Mouse (Mus musculus) retina, embryonic 14.5 days (tissue): ENCODE data around the gene Ralgapb.

Experiments
- DNase-seq: peaks from one replicate; pipeline ENCODE4 v3.0.0-alpha.2; 2015; ENCODE audit warnings: low spot score

Ralgapb gene

DNA sequence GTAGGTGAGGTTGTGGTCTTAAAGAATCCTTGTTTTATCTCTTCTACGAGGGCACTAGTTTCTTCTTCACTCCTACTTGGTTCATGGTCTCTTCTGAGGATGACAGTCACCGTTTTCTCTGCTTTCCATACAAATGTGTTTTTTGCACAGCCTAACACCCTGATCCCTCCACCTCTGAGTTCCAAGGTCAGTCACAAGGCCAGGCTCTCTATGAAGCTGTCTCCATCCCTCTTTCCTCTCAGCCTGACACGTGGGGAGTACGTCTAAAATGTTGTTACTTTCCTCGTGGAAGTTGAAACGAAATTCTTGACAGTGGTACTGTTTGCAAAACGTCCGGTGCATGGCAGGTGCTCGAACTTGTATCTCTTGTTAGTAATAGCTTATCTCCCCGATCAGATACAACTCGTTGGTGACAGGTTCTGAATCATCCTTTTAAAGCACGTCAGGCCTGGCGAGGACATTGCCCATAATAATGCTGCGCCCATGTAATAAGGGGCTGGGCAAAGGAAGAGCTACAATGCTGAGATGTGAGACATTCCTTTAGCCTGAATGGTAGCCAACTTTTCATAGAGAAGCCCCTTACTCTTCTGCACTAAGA lies 552 bp upstream of the Ralgapb start:
- DNase-seq: no peak

DNA sequence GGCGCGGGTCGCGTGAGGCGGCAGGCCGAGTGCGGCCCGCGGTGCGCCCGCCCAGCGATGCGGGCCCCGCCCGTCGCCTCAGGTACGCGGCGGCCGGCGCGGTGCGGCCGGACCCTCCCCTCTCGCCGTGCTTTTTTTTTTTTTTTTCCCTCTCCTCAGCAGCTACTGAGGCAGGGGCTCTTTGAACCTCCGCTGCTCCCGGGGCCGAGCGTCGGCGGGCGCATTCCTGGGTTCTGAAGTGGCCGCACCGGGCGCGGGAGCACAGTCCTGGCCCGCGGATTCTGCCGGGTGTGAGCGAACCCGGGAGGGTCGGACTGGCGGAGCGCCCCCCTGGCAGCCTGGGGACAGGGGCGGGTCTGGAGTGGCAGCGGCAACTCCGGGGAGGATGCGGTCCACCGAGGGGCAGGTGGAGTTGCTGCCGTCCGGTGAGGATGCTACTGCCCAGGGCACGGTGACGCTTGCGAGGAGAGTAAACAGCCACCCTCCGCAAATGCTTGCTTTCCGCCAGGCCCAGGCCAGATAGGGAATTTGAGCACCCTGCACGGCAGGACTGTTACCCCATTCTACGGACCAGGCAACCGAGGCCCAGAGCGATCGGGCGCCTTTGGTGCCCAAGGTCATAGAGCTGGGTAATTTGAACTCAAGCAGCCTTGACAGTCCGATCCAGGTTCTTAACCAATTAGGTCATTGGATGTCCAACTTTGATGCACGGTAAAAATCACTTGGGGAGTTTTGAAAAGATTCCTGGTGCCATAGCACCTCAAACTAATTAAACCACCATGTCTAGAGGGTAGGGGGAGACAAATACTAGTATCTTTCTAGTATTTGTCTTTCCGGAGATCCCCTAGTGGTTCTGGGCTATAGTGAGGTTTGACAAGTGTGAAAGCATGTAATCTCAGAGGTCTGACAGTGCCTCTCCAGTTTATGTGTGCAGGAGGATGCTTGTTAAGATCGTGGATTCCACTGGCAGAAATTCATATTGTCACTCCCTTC lies 670 bp downstream of the Ralgapb start:
- DNase-seq: peak; percentile 23

DNA sequence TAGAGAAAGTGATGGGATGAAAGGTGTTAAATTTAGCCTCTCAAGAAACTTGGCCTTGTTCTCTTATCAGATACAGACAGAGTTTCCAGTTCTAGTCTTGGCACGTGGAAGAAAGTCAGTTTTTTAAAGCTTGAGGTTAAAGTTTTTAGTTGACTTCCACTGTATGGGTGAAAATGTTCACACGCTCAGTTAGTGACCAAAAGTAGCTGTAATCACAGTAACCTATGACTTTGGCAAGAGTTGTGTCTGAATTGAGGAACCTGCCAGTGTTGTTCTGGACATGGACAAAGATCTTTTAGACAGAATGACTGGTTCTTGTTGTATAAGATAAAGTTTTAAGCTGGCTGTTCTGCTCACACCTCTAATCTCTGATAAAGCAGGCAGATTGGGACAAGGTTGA lies 3.6 kb downstream of the Ralgapb start:
- no peak for DNase-seq

DNA sequence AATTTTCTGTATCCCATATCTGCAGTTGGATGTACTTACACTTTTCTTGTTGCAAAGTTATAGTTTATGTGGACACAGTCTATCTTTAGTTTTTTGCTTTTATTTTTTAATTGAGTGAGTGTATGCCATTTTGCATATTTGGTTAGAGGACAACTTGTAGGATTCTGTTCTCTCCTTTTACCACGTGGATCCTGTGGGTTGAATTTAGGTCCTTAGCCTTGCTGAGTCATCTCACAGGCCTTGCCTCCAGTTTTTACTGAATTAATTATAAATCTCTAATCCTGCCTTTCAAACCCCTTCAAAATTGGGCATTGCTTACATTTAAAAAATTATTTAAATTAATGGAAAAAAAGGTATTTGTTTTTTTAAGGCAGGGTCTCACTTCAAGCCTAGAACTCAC lies 6.2 kb downstream of the Ralgapb start:
- no peak for DNase-seq

DNA sequence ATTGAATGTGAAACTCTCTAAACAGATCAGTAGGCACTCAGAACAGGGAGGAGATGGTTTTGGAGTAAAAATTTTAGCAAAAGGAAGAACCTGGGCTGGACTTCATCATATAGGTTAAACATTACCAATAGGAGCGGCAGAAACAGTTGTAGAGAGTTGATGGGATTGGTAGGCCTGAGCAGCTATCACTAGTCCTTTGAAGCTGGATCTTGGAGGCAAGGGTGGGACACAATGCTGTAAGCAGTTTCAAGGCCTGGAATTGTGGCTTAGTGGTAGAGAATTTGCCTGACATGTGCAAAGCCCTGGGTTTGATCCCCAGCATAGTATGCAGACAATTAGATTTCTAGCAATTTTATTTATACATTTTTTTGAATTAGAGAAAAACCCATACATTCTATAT lies 9.0 kb downstream of the Ralgapb start:
- no peak for DNase-seq

DNA sequence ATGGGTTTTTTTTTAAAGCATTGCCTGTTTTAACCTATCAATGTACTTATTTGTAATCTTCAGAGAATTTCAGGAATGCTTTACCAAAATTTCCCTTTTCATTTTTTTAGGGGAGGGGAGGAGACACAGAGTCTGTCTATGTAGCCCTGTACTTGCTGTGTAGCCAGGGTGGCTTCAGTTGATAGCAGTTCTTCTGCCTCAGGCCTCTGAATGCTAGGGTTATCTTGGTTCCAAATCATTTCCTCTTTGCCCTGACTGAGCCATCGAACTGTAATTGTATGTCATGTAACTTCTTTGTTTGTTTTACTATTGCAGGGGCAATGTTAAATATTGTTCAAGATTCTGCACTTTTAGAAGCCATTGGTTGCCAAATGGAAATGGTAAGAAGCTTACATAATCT lies 36.2 kb downstream of the Ralgapb start:
- no peak for DNase-seq

DNA sequence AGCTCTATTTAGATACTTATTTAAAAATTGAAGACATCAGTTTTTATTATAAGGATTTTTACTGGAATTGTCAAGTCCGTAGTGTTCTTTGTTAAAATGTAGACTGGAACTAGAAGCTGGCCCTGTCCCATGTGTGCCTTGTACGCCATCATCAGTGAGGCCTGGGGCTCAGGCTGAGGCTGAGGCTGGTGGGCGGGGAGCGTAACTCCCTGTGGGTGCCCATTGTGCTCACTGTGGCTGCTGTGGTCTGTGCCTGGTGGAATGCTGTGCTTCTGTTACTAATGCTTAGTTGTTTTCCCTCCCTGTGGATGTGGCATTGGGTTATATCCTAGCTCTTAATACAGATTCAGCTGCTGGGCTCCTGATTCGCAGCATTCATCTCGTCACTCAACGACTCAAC lies 40.2 kb downstream of the Ralgapb start:
- DNase-seq: no peak

DNA sequence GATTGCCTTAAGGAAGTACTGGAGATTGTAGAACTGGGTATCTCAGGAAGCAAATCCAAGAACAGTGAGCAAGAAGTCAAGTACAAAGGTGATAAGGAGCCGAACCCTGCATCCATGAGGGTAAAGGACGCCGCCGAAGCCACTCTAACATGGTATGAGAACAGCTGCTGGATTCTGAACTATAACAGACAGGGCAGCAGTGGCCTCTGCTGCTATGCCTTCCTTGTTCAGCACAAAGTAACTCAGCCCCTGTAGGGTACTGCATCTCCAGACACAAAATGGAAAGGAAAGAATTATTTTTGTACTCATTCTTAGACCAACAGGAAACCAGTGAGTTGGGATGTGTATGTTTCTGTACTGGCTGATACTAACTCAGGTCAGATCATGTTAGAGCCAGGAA lies 46.8 kb downstream of the Ralgapb start:
- DNase-seq: no peak

DNA sequence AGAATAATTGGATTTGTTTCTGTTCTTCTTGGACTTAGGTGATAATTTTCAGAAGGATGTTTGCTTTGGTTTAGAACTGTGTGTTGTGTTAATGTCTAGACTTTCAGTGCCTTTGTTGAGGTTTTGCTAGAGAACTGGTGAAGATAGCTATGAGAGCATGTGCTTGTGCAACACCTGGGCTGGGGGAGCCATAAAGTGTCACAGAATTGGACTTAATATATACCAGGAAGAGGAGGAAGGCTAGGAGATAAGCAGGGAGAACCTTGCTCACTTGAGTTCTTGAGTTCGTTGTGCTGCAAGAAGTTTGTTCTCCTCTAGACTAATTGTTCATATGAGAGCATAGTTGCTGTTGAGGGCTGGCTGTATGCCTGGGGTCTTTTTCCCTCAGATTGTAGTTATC lies 48.0 kb downstream of the Ralgapb start:
- DNase-seq: no peak

DNA sequence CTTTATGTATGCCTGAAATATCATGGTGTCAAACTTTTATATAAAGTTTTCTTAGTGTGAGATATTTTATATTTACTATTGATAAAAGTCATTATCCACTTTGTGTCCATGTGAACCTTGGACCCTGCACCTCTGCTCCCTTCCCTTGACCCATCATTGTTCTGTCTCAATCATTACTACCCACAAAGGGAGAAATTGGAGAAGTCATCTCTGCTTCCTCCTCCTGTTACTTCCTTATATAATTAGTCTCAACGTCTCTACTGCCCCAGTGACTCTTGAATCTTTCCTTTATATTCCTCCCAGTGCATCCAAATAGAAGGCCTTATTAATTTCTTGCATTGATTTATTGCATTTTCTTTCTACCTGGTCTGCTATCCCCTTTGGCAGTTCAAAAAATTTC lies 52.8 kb downstream of the Ralgapb start:
- no peak for DNase-seq

DNA sequence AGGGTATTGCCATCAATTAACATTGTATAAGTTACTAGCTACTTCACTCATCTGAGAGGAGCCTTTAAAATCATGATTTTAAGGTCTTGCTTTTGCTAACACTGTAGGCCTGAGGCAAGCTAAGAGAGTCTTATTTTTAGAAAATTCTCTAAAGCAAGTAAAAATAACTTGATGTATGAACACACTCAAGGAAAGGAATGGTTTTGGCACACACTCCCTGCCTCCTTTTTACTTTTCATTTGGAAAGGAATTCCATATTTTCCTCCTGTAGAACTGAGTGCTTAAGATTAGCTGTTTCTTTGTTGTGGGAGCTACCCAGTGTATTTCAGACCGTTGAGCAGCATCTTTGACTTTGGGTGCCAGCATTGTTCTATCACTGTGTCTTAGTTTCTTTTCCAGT lies 64.5 kb downstream of the Ralgapb start:
- DNase-seq: no peak

DNA sequence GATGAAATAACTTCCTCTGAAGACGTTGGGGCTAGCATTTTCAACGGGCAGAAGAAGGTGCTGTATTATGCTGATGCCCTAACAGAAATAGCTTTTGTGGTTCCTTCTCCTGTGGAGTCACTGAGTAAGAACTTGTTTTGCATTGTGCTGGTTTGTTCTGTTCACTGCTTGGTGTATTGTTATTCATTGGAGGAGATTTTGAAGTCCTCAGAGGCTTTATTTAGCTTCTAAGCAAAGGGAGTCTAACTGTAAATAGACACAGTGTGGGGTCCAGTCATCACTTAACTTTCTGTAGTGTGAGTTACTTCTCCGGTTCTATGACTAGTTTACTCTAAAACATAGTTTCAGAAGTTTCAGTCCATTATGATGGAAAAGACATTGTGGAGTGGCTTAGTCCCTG lies 68.0 kb downstream of the Ralgapb start:
- no peak for DNase-seq

DNA sequence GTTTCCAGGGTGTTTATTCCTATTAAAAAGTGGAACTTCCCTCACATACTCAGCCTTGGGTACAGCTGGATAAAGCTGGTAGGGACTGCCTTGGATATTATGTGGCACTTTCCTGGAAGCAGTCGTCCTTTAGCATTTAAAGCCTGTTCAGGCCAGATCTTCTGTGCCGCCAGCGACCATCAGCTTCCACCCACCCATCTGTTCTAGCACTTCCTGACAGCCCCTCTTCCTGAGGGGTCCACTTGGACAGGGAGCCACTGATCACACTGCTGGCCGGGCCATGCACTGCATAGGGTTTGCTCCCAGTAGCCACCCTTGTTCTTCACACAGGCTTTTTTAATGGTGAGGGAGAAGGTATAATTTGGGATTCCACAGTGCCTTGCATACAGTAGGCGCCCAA lies 88.8 kb downstream of the Ralgapb start:
- no peak for DNase-seq

DNA sequence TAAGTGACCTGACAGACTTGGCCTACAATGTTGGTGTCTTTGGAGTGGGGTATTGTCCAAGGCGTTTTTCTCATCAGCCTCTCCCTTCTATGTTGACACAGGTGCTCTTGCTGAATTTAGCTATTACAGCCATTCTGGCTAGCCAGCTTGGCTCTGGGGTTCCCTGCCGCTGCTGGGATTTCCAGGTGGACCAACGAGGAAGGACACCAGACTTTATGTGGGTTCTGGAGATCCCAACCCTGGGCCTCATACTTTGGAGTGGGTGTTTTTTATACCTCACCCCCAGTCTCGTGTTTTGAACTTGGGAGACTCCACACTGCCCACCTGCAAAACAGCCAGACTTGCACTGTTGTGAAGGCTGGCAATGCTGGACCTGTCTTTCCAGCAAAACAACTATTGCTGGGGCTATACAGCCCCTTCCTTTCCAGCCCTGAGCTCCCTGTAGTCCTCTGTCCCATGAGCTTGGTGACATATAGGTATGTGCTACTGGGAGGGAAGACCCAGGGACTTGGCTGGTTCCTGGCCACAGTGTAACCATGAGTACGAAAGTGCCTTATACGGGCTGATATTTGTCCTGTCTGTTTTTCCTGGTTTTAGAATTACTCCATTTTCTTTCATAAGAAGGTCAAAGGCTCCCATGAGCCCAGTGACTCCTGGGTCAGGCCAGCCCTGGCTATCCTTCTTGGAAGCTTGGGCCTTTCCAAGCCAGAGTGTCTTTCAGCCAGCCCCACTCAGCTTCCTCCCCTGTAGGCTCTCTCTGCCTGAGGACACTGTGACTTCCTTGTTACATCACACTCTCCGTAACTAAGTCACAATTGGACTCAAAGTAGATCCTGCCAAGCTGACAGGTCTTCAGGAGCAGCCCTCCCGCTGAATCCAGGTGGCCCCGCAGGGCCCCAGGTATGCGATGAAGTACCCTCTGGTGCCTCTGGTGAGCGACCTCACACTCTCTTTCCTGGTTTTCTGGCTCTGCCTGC lies 92.5 kb downstream of the Ralgapb start, which contains the start of gene Adig:
Gene Adig (plus strand): TSS at position 777 of the 977 bp plus-strand sequence.
- DNase-seq: no peak

DNA sequence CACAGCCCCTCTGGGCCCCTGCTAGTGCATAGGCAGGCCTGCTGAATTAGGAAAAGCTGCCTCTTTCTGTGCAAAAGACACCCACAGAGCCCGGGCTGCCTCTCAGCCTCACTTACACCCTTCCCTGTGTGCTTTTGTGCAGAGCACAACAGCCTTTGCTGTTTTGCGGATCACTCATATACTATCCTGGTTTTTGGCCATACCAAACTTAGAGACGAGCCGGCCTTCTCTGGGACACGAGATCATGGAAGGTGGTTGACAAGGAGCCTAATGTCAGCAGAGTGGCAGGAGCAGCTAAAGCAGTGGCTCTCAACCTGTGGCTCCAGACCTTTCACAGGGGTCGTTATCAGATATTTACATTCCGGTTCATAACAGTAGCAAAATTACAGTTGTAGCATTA lies 93.6 kb downstream of the Ralgapb start:
- DNase-seq: no peak

DNA sequence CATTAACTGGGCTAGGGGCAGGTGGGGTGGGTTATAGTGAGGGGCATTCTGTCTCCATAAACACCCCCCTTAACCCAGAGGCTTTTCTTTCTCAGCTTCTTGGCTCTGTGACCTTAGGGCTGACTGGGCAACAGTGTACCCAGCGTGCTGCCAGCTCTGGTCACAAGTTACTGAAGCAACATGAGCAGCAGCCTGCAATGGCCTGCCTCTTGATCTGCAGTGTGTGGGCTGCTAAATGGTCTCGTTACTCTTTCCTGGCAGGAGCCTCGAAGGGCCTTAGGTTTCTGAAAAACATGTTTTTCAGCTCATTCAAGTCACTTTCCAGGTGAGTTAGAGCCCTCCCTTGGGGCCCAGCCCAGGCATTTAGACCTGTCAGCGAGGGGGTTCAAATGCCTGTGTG lies 94.0 kb downstream of the Ralgapb start:
- DNase-seq: peak; percentile 5

DNA sequence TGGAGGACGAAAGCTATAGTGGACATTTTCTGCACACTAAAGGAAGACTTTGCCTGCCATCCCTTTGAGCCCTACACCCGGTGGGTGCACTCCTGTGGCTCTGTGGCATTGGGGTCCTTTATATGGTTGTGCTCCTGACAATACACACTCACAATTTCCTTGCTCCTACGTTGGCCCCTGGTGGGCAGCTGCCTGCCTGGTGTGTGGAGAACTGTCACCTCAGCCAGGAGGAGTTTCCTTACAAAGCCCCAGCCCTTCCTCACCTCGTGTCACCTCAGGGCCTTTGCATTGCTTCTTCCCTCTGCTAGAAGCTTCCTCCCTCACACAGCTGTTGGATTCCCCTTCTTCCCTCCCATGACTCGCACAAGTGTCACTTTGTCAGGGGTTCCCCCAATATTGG lies 96.8 kb downstream of the Ralgapb start:
- no peak for DNase-seq

DNA sequence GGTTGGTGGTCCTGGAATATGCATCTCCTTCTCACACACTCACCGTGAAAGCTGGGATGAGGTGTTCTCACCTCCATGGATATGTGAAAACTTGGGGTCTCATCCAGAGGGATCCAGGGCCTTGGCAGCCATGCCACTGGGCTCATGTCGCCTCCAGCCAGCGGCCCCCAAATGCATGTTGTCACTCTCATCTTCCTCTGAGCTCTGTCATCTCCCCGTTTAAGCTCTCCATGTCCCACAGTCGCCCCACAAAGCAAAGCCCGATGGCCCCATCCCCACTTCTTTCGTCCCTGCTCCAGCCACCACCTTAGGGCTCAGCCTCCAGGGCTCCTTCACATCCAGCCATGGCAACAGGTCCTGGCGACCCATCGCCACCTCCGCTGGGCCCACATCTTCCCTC lies 97.4 kb downstream of the Ralgapb start:
- DNase-seq: no peak

DNA sequence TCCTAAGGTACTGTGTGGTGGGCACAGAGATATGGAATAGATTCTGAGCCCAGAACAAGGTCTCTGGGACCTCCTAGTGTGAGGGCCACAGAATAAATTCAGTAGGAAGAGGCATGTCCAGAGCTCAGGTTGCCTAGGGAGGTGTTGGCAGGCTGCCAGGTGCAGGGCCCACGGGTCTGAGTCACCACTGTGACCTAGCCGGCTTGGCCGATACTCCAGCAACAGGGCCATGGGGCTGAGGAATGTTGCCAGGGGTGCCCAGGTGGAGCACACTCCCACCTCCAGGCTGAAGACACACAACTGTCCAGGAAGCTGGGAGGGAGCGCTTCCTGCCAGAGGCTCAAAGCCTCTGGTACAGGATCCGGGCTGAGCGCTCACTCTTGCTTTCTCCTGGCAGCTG lies 101.0 kb downstream of the Ralgapb start:
- DNase-seq: no peak

DNA sequence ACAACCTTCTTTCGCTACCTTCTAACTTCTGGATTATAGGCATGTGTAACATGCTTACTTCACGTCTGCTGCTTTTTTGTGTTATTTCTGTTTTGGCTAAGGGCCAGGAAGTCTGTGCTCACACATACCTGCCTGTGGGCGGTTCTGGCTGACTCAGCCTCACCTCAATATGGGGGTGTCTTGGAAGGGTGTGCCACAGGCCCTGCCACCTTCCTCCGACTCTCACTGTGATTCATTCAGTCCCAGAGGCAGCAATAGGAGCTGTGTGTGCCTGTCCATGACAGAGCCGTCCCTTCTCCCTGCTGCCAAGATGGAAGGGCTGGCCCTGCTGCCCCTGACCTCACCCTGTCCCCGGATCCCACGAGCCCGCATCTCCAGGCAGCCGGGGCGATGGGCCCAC lies 102.9 kb downstream of the Ralgapb start, which contains the start of gene Arhgap40:
Gene Arhgap40 (plus strand): TSS at position 269 of the 400 bp plus-strand sequence.
- no peak for DNase-seq

DNA sequence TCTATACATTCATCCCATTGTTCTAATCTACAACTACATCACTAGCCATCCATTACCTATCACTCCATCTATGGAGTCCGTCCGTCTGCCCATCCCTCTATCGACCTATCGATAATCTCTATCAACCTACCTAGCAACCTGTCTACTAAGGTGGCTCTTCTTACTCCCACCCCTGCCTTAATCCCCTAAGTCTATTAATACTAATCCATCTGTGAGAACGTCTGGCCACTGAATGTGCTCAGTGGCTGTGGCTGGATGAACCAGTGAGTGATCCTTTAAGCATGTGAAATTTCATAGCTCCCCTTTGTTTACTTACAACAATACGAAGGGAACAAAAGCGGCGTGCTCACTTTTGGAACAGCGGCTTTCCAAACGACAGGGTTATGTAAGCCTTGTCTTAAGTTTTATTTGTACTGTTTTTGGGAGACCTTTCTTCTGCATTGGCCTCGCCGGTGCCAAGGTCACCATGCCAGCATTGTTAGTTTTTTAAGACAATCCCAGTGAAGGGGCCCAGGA lies 104.2 kb downstream of the Ralgapb start:
- no peak for DNase-seq

DNA sequence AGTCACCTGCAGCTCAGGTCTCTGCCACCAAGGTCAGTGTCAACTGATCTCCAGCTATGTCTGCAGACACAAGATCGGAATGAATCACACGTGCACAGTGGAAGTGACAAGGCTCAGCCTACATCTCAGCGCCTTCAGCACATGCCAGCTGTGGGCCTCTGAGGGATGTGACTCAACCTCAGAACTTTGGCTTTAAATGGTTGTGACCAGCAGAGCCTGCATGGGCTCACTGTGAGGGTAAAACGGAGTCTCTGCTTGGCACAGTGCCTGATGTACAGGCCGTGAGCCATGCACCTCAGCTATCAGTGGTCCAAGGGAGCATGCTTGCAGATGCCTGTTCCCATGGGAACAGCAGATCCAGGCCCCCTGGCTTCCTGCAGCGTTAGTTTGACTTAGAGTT lies 108.9 kb downstream of the Ralgapb start:
- no peak for DNase-seq
